Mouse (Mus musculus) inflammation-experienced regulatory T-cells, adult 6 months (primary cell): ENCODE results near the gene Abca8b. TPM values are rescaled to one million over a fixed set of nuclear protein-coding genes. Genes with fewer than 3 reads are reported as not detected.
"Not testable (repeated sequence)": the region's sequence is repeated elsewhere in the genome, so short reads cannot be mapped to it uniquely, and the experiment has no call there.

Source experiments
- ATAC-seq: one replicate; pipeline ENCODE4 v1.8.0; 2017
- polyA plus RNA-seq, 3 experiments: library from polyadenylated mRNA; unstranded; fragments of 100-300 nt; shearing (Covaris generic); gene quantifications; one replicate each; pipeline ENCODE4 v1.2.1; 2017

Gene Abca8b
- polyA plus RNA-seq, 3 experiments from 2014 or later = not detected

GRCm38 (mm10) chr11:109913156-109913555 lies 82.5 kb downstream of the Abca8b start:
- ATAC-seq = not testable (repeated sequence)

DNA sequence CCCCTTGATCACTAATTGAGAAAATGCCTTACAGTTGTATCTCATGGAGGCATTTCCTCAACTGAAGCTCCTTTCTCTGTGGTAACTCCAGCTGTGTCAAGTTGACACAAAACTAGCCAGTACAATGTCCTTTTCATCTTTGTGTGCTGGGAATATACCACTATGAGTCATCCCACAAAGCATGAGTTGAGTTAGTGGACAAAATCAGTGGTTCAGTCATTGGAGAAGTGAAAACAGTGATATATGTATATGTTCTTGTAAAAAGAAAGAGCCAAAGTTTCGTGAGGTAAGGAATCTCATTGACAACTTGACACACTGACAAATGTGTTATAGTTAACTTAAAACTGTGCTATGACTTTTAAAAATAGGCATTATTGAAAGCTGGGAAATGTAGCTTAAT lies 83.5 kb downstream of the Abca8b start:
- not testable (repeated sequence) for ATAC-seq

- no peak for ATAC-seq
Observed at GRCm38 (mm10) chr11:109909801-109910200, 85.8 kb downstream of the Abca8b start.

DNA sequence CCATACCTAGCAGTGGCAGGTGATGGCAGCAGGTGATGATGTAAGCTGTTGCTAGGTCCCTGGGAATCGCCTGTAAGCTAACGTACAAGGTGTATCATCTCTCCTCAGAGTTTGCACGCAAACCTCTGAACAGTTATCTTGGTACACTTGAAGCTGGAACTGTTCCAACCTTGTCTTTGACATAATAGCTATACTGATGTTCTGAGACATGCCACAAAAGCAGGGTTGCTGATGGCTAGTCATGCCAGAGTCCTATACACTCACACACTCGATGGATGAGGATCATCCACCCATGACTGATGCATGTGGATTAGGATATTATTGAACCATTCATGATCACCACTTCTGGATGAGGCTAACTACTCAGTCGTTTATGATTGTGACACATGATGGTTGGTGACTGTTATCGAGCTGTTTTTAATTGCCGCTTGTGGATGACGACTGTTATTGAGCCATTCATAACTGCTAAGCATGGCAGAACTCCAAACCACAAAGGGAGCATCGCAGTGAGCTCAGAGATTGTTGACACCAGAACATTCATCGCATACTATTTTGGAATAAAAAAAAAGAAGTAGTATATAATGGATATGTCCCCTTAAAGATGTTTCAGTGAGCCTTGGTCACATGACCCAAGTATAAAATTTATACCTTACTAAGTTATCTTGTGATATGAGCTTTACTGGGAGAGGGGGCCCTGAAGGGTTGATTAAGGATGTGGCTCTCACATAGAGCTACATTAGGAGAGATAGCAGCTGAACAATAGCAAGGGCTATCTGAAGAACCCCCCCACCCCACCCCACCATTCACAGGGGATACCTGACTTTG lies 87.2 kb downstream of the Abca8b start:
- ATAC-seq = no peak

- ATAC-seq = no peak
Observed at GRCm38 (mm10) chr11:109907508-109907907, 88.1 kb downstream of the Abca8b start.

- no peak for ATAC-seq
Observed at GRCm38 (mm10) chr11:109902616-109903598, 92.7 kb downstream of the Abca8b start.

- ATAC-seq = no peak
Observed at GRCm38 (mm10) chr11:109900491-109901241, 95.0 kb downstream of the Abca8b start.

GRCm38 (mm10) chr11:109898791-109899467 lies 96.7 kb downstream of the Abca8b start:
- ATAC-seq = no peak

DNA sequence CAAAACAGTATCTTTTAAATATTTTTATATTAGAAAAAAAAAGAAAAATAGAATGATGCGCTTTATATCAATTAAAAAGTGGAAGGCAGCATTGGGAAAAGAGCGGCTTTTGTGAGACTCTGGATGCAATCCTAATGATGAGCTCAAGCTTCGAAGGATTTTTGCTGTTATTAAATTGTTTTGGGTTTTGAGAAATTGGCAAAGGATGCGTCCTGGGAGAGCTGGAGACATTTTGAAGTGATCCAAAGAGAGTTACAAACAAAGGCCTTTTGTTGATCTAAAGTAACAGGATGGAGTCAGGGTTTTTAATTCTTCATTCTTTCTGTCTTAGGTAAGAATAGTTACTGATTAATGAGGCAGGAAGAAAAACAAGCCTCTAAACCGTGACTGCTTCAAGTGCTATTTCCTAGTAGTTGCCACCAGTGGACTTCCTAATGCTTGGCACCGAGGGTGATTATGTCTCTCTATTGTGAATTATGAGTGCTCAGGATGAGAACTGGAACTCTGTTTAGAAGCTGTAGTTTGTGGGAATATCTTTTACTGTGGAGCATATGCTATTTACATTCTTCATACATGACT lies 99.6 kb downstream of the Abca8b start:
- ATAC-seq = no peak

- no peak for ATAC-seq
Observed at GRCm38 (mm10) chr11:109895496-109895895, 100.1 kb downstream of the Abca8b start.

GRCm38 (mm10) chr11:109893894-109894804 lies 101.5 kb downstream of the Abca8b start:
- no peak for ATAC-seq

DNA sequence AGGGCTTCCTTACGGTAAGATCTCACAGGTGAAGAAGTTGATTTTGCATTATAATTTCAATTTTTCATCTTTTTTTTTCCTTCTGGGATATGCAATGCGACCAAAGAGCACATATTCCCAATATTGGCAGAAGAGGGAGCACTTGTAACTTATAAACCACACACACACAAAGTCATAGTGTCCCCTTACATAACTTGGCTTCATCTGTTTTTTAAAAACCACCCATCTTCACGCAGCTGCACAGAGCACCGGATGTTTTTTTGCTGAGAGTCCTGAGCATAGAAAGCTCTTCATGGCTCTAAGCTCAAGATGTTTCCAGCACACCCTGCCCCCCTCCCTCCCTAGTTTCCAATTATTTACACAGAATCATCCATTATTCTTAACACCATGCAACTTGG lies 103.7 kb downstream of the Abca8b start:
- no peak for ATAC-seq

DNA sequence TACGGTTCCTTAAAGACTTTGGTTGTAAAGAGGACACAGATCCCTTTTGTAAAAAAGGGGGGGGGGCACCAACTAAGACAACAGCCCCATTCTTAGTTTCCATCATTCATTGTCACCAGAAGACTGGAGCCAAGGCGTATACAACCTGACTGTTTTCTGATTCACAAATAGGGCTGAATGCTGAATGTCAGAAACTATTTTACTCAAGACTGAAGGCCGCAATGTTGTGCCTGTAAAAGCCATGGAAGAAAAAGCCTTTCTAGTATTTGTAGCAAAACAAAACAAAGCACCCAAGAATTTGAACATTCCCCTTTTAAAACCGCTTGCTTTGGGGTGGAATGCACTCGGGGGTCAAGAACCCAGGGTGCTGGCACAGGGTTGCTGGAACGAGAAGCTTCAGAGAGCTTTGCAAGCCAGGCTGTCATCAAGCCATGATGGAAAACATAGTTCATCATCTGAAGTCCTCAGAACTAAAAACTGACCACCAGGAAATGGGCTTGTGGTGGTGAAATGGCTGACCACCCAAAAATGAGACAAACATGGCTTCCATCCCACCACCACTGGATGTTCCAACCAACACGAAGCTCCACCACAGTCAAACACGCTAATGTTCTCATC lies 104.2 kb downstream of the Abca8b start:
- ATAC-seq = no peak

DNA sequence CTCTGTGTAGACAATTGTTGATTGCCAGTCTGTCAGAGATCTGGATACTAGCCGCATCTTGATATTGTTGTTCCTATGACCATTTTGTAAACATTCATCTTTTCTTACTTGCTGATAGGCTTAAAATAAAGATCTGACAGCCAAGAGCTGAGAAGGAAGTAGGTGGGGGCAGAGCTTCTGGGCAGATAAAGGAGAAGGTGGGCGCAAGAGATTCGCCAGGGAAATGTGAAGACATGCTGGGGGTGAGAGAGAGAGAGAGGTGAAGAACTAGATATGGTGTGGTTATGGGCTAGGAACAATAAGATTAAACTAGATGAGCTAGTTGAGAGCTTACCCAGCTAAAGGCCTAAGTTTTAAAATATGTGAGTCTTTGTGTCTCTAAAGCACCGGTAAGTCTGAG lies 106.0 kb downstream of the Abca8b start:
- ATAC-seq = no peak

GRCm38 (mm10) chr11:109886757-109887156 lies 108.9 kb downstream of the Abca8b start:
- ATAC-seq = no peak

GRCm38 (mm10) chr11:109885521-109885920 lies 110.1 kb downstream of the Abca8b start:
- ATAC-seq = no peak

GRCm38 (mm10) chr11:109884801-109885200 lies 110.8 kb downstream of the Abca8b start:
- ATAC-seq = no peak

DNA sequence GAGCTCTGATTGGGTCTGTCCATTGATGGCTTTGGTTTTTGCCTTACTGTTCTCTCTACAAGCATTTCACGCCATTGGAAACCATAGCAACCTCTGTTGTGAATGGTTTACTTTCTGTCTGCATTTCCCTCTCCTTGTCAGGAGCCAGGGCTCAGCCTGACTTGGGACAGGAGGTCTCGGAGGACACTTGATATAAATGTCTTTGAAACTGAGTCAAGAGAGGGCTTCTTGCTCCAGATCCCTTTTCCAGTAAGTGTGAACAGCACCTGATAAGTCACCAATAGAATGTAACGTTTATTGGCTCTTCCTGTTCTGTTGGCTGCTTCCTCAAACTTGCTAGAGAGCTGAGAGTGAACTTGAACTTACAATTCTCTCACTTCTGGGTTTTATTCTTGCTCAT lies 111.5 kb downstream of the Abca8b start:
- no peak for ATAC-seq
